Mouse (Mus musculus): ENCODE results near the gene Fbxw4. TPM values are rescaled to one million over a fixed set of nuclear protein-coding genes. Genes with fewer than 3 reads are reported as not detected.

Gene Fbxw4
- polyA plus RNA-seq, 1 experiment, result 81.4 TPM

- H3K36me3 ChIP-seq (ENCODE audit: control insufficient read depth, insufficient read depth, low read length), result 0 out of 2 replicates have a peak, but pooled peaks cover 2% of the 10 kb centered on the region
- 95% methylated on average over 13 of the region's 13 CpGs for WGBS
- H3K4me3 ChIP-seq (ENCODE audit: extremely low read depth, insufficient read depth, insufficient read length), result no peak overlapping the region
- DNase-seq (ENCODE audit: low read depth in 1 of 2, low spot score in 2 of 2), result no peak
- H3K4me1 ChIP-seq (ENCODE audit: control insufficient read depth, insufficient read depth, insufficient read length), result no peaks in the 10 kb centered on the region
- no peak for TF ChIP-seq CTCF (IDR thresholded peaks at IDR 0.05; ENCODE audit: extremely low read depth, insufficient read depth, insufficient read length, insufficient replicate concordance)
- no peak for TF ChIP-seq POLR2A (IDR thresholded peaks at IDR 0.05; ENCODE audit: low read depth, low read length)
- H3K27me3 ChIP-seq (ENCODE audit: control insufficient read depth, insufficient read depth, low read length), result no peaks in the 10 kb centered on the region
- no peak overlapping the region for H3K27ac ChIP-seq (ENCODE audit: insufficient read depth, low read length)
These were observed 51.3 kb downstream of the Fbxw4 start for GRCm38 (mm10) chr19:45608648-45609339.

GRCm38 (mm10) chr19:45607479-45607878 is 52.6 kb downstream of the Fbxw4 start:
- Histone ChIP-seq H3K4me1 (ENCODE audit: control insufficient read depth, insufficient read depth, insufficient read length) (no peaks in the 10 kb centered on the region), H3K36me3 (ENCODE audit: control insufficient read depth, insufficient read depth, low read length) (0 out of 2 replicates have a peak, but pooled peaks cover 2% of the 10 kb centered on the region), H3K27me3 (ENCODE audit: control insufficient read depth, insufficient read depth, low read length) (no peaks in the 10 kb centered on the region), H3K27ac (ENCODE audit: insufficient read depth, low read length) (no peak overlapping the region), H3K4me3 (ENCODE audit: extremely low read depth, insufficient read depth, insufficient read length) (no peak overlapping the region)
- TF ChIP-seq CTCF (IDR thresholded peaks at IDR 0.05; ENCODE audit: extremely low read depth, insufficient read depth, insufficient read length, insufficient replicate concordance), result no peak
- TF ChIP-seq POLR2A (IDR thresholded peaks at IDR 0.05; ENCODE audit: low read depth, low read length), result no peak
- WGBS, result 90% methylated on average over 7 of the region's 7 CpGs
- DNase-seq (ENCODE audit: low read depth in 1 of 2, low spot score in 2 of 2), result no peak

GRCm38 (mm10) chr19:45606701-45607100 is 53.4 kb downstream of the Fbxw4 start:
- TF ChIP-seq POLR2A (IDR thresholded peaks at IDR 0.05; ENCODE audit: low read depth, low read length) (no peak), CTCF (IDR thresholded peaks at IDR 0.05; ENCODE audit: extremely low read depth, insufficient read depth, insufficient read length, insufficient replicate concordance) (no peak)
- WGBS, result 94% methylated on average over 4 of the region's 4 CpGs
- Histone ChIP-seq H3K27ac (ENCODE audit: insufficient read depth, low read length) (no peak overlapping the region), H3K27me3 (ENCODE audit: control insufficient read depth, insufficient read depth, low read length) (no peaks in the 10 kb centered on the region), H3K36me3 (ENCODE audit: control insufficient read depth, insufficient read depth, low read length) (0 out of 2 replicates have a peak, but pooled peaks cover 2% of the 10 kb centered on the region), H3K4me3 (ENCODE audit: extremely low read depth, insufficient read depth, insufficient read length) (no peak overlapping the region), H3K4me1 (ENCODE audit: control insufficient read depth, insufficient read depth, insufficient read length) (no peaks in the 10 kb centered on the region)
- DNase-seq (ENCODE audit: low read depth in 1 of 2, low spot score in 2 of 2), result no peak

GRCm38 (mm10) chr19:45602606-45603005 is 57.5 kb downstream of the Fbxw4 start:
- WGBS, result 64% methylated on average over 5 of the region's 5 CpGs
- Histone ChIP-seq H3K4me1 (ENCODE audit: control insufficient read depth, insufficient read depth, insufficient read length) (no peaks in the 10 kb centered on the region), H3K27ac (ENCODE audit: insufficient read depth, low read length) (no peak overlapping the region), H3K36me3 (ENCODE audit: control insufficient read depth, insufficient read depth, low read length) (no peaks in the 10 kb centered on the region), H3K4me3 (ENCODE audit: extremely low read depth, insufficient read depth, insufficient read length) (no peak overlapping the region), H3K27me3 (ENCODE audit: control insufficient read depth, insufficient read depth, low read length) (no peaks in the 10 kb centered on the region)
- TF ChIP-seq CTCF (IDR thresholded peaks at IDR 0.05; ENCODE audit: extremely low read depth, insufficient read depth, insufficient read length, insufficient replicate concordance) (no peak), POLR2A (IDR thresholded peaks at IDR 0.05; ENCODE audit: low read depth, low read length) (no peak)
- DNase-seq (ENCODE audit: low read depth in 1 of 2, low spot score in 2 of 2), result no peak

- H3K27ac ChIP-seq (ENCODE audit: insufficient read depth, low read length), result no peak overlapping the region
- WGBS, result 84% methylated on average over 4 of the region's 4 CpGs
- no peaks in the 10 kb centered on the region for H3K27me3 ChIP-seq (ENCODE audit: control insufficient read depth, insufficient read depth, low read length)
- H3K4me1 ChIP-seq (ENCODE audit: control insufficient read depth, insufficient read depth, insufficient read length), result no peaks in the 10 kb centered on the region
- no peak overlapping the region for H3K4me3 ChIP-seq (ENCODE audit: extremely low read depth, insufficient read depth, insufficient read length)
- no peaks in the 10 kb centered on the region for H3K36me3 ChIP-seq (ENCODE audit: control insufficient read depth, insufficient read depth, low read length)
- no peak for DNase-seq (ENCODE audit: low read depth in 1 of 2, low spot score in 2 of 2)
- TF ChIP-seq POLR2A (IDR thresholded peaks at IDR 0.05; ENCODE audit: low read depth, low read length) (no peak), CTCF (IDR thresholded peaks at IDR 0.05; ENCODE audit: extremely low read depth, insufficient read depth, insufficient read length, insufficient replicate concordance) (no peak)
These were observed 63.0 kb downstream of the Fbxw4 start for GRCm38 (mm10) chr19:45597106-45597505.

- Histone ChIP-seq H3K4me3 (ENCODE audit: extremely low read depth, insufficient read depth, insufficient read length) (no peak overlapping the region), H3K27me3 (ENCODE audit: control insufficient read depth, insufficient read depth, low read length) (no peaks in the 10 kb centered on the region), H3K27ac (ENCODE audit: insufficient read depth, low read length) (no peak overlapping the region), H3K36me3 (ENCODE audit: control insufficient read depth, insufficient read depth, low read length) (no peaks in the 10 kb centered on the region), H3K4me1 (ENCODE audit: control insufficient read depth, insufficient read depth, insufficient read length) (peaks cover 3% of the 10 kb centered on the region; the same call in 1 of the 2 replicates)
- TF ChIP-seq POLR2A (IDR thresholded peaks at IDR 0.05; ENCODE audit: low read depth, low read length), result no peak
- TF ChIP-seq CTCF (IDR thresholded peaks at IDR 0.05; ENCODE audit: extremely low read depth, insufficient read depth, insufficient read length, insufficient replicate concordance), result no peak
- no peak for DNase-seq (ENCODE audit: low read depth in 1 of 2, low spot score in 2 of 2)
- WGBS, result 96% methylated on average over 6 of the region's 6 CpGs
These were observed 63.7 kb downstream of the Fbxw4 start for GRCm38 (mm10) chr19:45596434-45596833.

- WGBS, result 95% methylated on average over 7 of the region's 7 CpGs
- H3K4me1 ChIP-seq (ENCODE audit: control insufficient read depth, insufficient read depth, insufficient read length), result peaks cover 3% of the 10 kb centered on the region; the same call in 1 of the 2 replicates
These were observed 64.1 kb downstream of the Fbxw4 start for GRCm38 (mm10) chr19:45596019-45596418.

More at GRCm38 (mm10) chr19:45596019-45596418, 64.1 kb downstream of the Fbxw4 start:
- H3K27me3 ChIP-seq (ENCODE audit: control insufficient read depth, insufficient read depth, low read length), result no peaks in the 10 kb centered on the region
- H3K27ac ChIP-seq (ENCODE audit: insufficient read depth, low read length), result no peak overlapping the region
- no peak overlapping the region for H3K4me3 ChIP-seq (ENCODE audit: extremely low read depth, insufficient read depth, insufficient read length)
- DNase-seq (ENCODE audit: low read depth in 1 of 2, low spot score in 2 of 2), result no peak
- H3K36me3 ChIP-seq (ENCODE audit: control insufficient read depth, insufficient read depth, low read length), result no peaks in the 10 kb centered on the region
- TF ChIP-seq CTCF (IDR thresholded peaks at IDR 0.05; ENCODE audit: extremely low read depth, insufficient read depth, insufficient read length, insufficient replicate concordance) (no peak), POLR2A (IDR thresholded peaks at IDR 0.05; ENCODE audit: low read depth, low read length) (no peak)

All from spleen, adult 2 months (tissue).